16 mouse cellular contexts compared by ENCODE assay signal in the genomic region with DNA sequence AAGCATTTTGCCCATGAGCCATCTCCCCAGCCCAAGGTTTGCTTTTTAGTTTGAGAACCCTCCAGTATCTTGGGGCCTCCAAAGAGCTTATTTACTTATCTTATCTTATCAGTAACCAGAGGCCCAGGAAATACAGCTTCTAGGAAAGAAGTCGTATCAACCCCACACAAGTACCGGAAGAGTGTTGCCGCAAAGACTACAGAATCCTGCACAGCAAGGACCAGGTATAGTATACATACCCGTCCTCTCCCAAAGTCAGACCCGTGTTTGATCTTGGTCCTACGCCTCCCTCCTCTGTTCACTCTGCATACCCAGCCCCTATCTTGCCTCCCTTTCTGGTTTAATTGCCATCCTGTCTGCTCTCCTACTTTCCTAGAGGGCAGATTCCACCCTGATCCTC. TPM values are rescaled to one million over a fixed set of nuclear protein-coding genes. Genes with fewer than 3 reads are reported as not detected.
DNase-seq lines count a peak whose midpoint lies in the region; ATAC-seq and TF ChIP-seq lines count a peak whose summit lies in the region.
"Had no signal": no experiment of that assay in that cellular context is flagged by ENCODE, and none has a peak within 500 bp of the region (broad histone marks: within the 10 kb centered on the region; RNA-seq: fewer than 3 reads in every experiment).

No protein-coding gene starts in this region.

- H3K9ac ChIP-seq in intestine, embryonic 15.5 days, result no peak overlapping the region
- H3K9ac ChIP-seq: embryonic facial prominence, embryonic 12.5 days; hindbrain, embryonic 15.5 days; limb, embryonic 12.5 days had no signal

- H3K4me3 ChIP-seq in G1E (ENCODE audit: low read depth, low read length), result peak overlapping the region; percentile 63
- no peak overlapping the region for H3K4me3 ChIP-seq in intestine, embryonic 15.5 days (replicated peaks)
- H3K4me3 ChIP-seq: embryonic facial prominence, embryonic 12.5 days; gastrocnemius, adult 2 months; hindbrain, embryonic 15.5 days; limb, embryonic 12.5 days; midbrain, embryonic 10.5 days had no signal

- peaks cover 31% of the 10 kb centered on the region for H3K36me3 ChIP-seq in G1E (replicated peaks)
- no peaks in the 10 kb centered on the region for H3K36me3 ChIP-seq in intestine, embryonic 15.5 days

- H3K9me3 ChIP-seq in G1E (replicated peaks), result no peaks in the 10 kb centered on the region
- H3K9me3 ChIP-seq in intestine, embryonic 15.5 days, result no peaks in the 10 kb centered on the region
- H3K9me3 ChIP-seq: embryonic facial prominence, embryonic 12.5 days; hindbrain, embryonic 15.5 days; limb, embryonic 12.5 days; midbrain, embryonic 10.5 days had no signal

- H3K27me3 ChIP-seq in G1E (ENCODE audit: insufficient read depth, low read length), result no peaks in the 10 kb centered on the region
- H3K27me3 ChIP-seq in intestine, embryonic 15.5 days (replicated peaks), result no peaks in the 10 kb centered on the region
- H3K27me3 ChIP-seq: embryonic facial prominence, embryonic 12.5 days; hindbrain, embryonic 15.5 days; limb, embryonic 12.5 days had no signal

- peak; percentile 48 for DNase-seq in CD4-positive helper T cell, adult 2 months (ENCODE audit: low read depth, low spot score)
- peak; percentile 71 for DNase-seq in G1E (ENCODE audit: low spot score)
- DNase-seq in neural tube, embryonic 10.5 days (ENCODE audit: extremely low spot score, low spot score), result no peak
- no peak for DNase-seq in cerebellum, postnatal 4 days (ENCODE audit: low spot score in 2 of 2)
- DNase-seq in natural killer cell, adult 2 months (ENCODE audit: low spot score in 2 of 2), result no peak
- DNase-seq: cerebellum, postnatal 10 days; gastrocnemius, adult 2 months; kidney, postnatal 25 days; layer of hippocampus, postnatal 36 days had no signal

- 43% methylated on average over 6 of the region's 6 CpGs for WGBS in intestine, embryonic 15.5 days

- peak overlapping the region; percentile 30; the same call in 1 of the 2 replicates for H3K4me2 ChIP-seq in intestine, embryonic 15.5 days (replicated peaks)
- H3K4me2 ChIP-seq: embryonic facial prominence, embryonic 12.5 days; hindbrain, embryonic 15.5 days; limb, embryonic 12.5 days had no signal

- peak overlapping the region; percentile 41; the same call in 1 of the 2 replicates for H3K27ac ChIP-seq in intestine, embryonic 15.5 days
- H3K27ac ChIP-seq: embryonic facial prominence, embryonic 12.5 days; gastrocnemius, adult 2 months; hindbrain, embryonic 15.5 days; limb, embryonic 12.5 days; midbrain, embryonic 10.5 days had no signal

- TF ChIP-seq CTCF in G1E (IDR thresholded peaks at IDR 0.05; ENCODE audit: low read depth, low read length), result no peak

- ATAC-seq in G1E (ENCODE audit: extremely low read depth, insufficient number of reproducible peaks, low FRiP score, poor library complexity, severe bottlenecking), result peak; percentile 89
- ATAC-seq in intestine, embryonic 15.5 days, result peak; percentile 86
- ATAC-seq in megakaryocyte progenitor cell, adult 5-6 weeks (replicated peaks; ENCODE audit: poor library complexity), result peak; percentile 51
- ATAC-seq: forebrain, embryonic 14.5 days had no signal

- H3K4me1 ChIP-seq in G1E (ENCODE audit: insufficient read depth, low read depth, low read length), result peaks cover 81% of the 10 kb centered on the region
- peaks cover 9% of the 10 kb centered on the region for H3K4me1 ChIP-seq in intestine, embryonic 15.5 days (replicated peaks)
- H3K4me1 ChIP-seq: embryonic facial prominence, embryonic 12.5 days; hindbrain, embryonic 15.5 days; midbrain, embryonic 10.5 days had no signal

RNA-seq across cellular contexts. Expression of gene Fam213a, which starts 21.1 kb away (rescaled TPM):
- total RNA-seq in G1E (2014; fragmentation: Nextera tagmentation) (101 and 113 TPM in 2 replicates), G1E (2017) (57.9 and 59.7 TPM in 2 replicates)
- 9.4 and 12.5 TPM in 2 replicates for polyA plus RNA-seq in G1E (2012)
- polyA plus RNA-seq in intestine, embryonic 15.5 days (2015; fragmentation: Nextera tagmentation; extraction: Ambion mirVana), result 51.6 and 54.4 TPM in 2 replicates
- 10.8 and 20.4 TPM in 2 replicates for total RNA-seq in megakaryocyte progenitor cell, adult 5-6 weeks (2015)
- total RNA-seq in megakaryocyte progenitor cell, adult 5-6 weeks (2017), result 8.7 and 15.3 TPM in 2 replicates

RNA-seq across cellular contexts. Expression of gene Tspan14, which starts 25.9 kb away (rescaled TPM):
- total RNA-seq in G1E (2014; fragmentation: Nextera tagmentation), result 32.3 and 36.3 TPM in 2 replicates
- total RNA-seq in G1E (2017), result 23.4 and 27.2 TPM in 2 replicates
- polyA plus RNA-seq in G1E (2012), result 7.5 and 10.3 TPM in 2 replicates
- 56.8 and 61.0 TPM in 2 replicates for polyA plus RNA-seq in intestine, embryonic 15.5 days (2015; fragmentation: Nextera tagmentation; extraction: Ambion mirVana)
- total RNA-seq in megakaryocyte progenitor cell, adult 5-6 weeks (2015), result 30.7 and 36.6 TPM in 2 replicates
- total RNA-seq in megakaryocyte progenitor cell, adult 5-6 weeks (2017), result 35.6 and 42.0 TPM in 2 replicates

Comparison
In these comparisons a context has a peak if more than half of its experiments do, and no peak if none do; other contexts are left out.
1. DNase-seq: peak in CD4-positive helper T cell, adult 2 months (single experiment) and G1E (single experiment); none in neural tube, embryonic 10.5 days (single experiment), cerebellum, postnatal 4 days (0 of 2) and natural killer cell, adult 2 months (0 of 2).
2. Peak in every context shown above with its lines, with median percentiles within 50 percentile points of each other: ATAC-seq.